Mouse (Mus musculus) gastrocnemius, adult 8-10 months (tissue): ENCODE results near the gene Mov10l1. TPM values are rescaled to one million over a fixed set of nuclear protein-coding genes. Genes with fewer than 3 reads are reported as not detected.

Source experiments
- DNase-seq, 2 experiments: peaks; one replicate each; pipeline ENCODE4 v3.0.0; 2022; ENCODE audit warnings: low spot score in 2 of 2
- total RNA-seq, 4 experiments: library from RNA; stranded (reverse); gene quantifications; 2 replicates each; pipeline ENCODE4 v1.2.4; 2022

The Mov10l1 gene
- total RNA-seq, 4 experiments from 2014 or later, result not detected

- DNase-seq, result no peak
These were observed 25.1 kb downstream of the Mov10l1 start for GRCm38 (mm10) chr15:89007781-89008180.

- no peak for DNase-seq
These were observed 34.0 kb downstream of the Mov10l1 start for GRCm38 (mm10) chr15:89016722-89017121.

DNA sequence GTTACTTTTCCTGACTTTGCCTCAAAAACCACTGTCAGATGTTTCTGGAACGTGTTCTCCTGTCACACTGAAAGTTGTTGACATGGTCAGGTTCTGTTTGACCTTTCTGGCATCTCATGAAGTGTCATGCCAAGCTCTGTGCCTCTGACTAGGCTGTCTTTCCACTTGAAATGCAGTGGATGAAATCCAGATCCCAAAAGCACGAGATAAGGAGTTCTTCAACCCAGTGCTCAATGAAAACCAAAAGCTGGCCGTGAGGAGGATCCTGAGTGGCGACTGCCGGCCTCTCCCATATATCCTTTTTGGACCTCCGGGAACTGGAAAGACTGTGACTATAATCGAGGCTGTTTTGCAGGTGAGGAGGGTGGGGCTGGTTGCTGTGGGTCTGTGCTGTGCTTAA is 37.4 kb downstream of the Mov10l1 start:
- no peak for DNase-seq

- DNase-seq, result no peak
These were observed 37.8 kb downstream of the Mov10l1 start for GRCm38 (mm10) chr15:89020492-89020891.

- DNase-seq, result no peak
These were observed 61.7 kb downstream of the Mov10l1 start for GRCm38 (mm10) chr15:89044381-89044780.

DNA sequence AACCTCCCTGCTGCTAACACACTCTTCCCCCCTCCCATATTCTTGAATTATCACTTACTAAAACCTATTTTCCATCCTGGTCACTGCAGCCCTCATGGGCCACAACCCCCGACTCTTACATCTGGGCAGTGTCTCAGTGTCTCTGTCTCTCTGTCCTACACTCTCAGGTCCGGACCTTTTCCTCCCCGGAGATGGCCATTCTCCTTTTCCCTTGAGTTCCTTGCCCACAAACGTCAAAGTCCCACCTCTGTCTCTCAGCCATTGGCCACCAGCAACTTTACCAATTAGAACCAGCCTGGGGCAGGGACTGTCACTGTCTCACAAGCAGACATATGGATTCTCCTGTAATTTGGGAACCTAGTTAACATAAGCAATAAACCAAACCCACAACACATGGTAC is 63.6 kb downstream of the Mov10l1 start:
- no peak for DNase-seq

- DNase-seq, result no peak
These were observed 72.0 kb downstream of the Mov10l1 start for GRCm38 (mm10) chr15:89054666-89055065.

DNA sequence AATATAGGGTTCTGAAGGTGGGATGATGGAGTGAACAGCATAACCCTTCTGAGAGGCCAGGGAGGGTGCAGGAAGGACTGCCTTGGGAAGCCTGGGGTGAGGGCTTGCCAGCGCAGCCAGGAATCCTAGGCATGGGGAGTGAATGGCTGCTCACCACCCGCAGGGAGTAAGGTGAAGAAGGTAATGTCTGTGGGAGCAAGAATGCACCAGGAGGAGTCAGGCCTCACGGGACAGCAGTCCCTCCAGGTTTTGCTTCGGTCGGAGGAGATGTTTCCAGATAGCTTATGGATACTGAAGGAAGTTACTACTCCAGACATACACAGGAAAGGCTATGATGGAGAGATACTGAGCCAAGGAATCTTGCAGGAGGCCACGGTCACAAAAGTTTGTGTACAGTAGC is 76.0 kb downstream of the Mov10l1 start:
- no peak for DNase-seq

- DNase-seq, result no peak
These were observed 76.6 kb downstream of the Mov10l1 start, which contains the start of gene Panx2 for GRCm38 (mm10) chr15:89059161-89059931. Gene Panx2, plus strand, starts transcription at chr15:89059734.

GRCm38 (mm10) chr15:89060032-89060681 is 77.4 kb downstream of the Mov10l1 start:
- no peak for DNase-seq

DNA sequence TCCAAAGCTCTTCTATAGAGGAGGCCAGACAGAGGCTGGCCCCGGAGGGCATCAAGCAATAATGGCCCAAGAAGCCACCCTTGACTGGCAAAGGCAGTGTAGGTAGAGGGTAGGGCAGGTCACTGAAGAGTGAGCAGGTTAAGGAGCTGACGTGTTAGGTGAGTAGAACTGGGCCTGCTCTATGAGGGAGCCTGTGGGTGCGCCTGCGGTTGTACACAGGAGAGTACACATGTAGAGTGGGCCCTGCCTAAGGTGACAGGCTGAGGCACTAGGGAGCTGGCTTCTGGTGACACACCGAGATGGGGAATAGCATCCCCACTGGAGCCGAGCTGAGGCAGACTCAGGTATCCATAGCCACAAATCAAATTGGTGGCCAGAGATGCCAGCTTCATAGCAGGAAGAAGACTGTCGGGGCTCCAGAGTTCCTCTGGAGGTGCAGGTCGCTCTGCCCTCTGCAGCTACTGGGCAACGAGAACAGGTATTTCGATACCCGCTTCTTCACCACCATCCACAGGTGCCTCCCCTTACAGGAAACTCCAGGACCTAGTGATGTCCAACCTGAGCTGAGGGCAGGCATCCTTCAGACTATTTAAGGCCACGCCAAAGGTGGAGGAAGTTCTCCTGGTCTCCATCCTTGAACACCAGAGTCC is 78.2 kb downstream of the Mov10l1 start:
- no peak for DNase-seq

GRCm38 (mm10) chr15:89061761-89062517 is 79.2 kb downstream of the Mov10l1 start:
- DNase-seq, result no peak

- no peak for DNase-seq
These were observed 79.8 kb downstream of the Mov10l1 start for GRCm38 (mm10) chr15:89062518-89062910.

- no peak for DNase-seq
These were observed 80.3 kb downstream of the Mov10l1 start for GRCm38 (mm10) chr15:89063001-89063400.

GRCm38 (mm10) chr15:89063536-89063935 is 80.8 kb downstream of the Mov10l1 start:
- no peak for DNase-seq

DNA sequence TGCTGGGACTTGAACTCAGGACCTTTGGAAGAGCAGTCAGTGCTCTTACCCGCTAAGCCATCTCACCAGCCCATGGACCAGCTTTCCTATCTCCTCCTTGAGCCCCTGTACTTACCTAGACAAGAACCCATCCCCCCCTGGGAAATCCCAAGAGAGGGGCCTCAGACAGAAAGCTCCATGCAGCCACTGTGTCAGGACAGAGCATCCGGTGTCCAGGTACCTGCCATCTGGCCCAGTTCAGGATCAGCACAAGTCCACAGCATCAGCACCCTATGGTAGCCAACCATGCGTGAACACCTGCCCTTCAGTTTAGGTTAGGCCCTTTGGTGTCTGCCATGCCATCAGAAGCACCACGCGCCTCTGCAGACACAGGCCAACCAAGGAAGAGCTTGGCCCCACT is 82.2 kb downstream of the Mov10l1 start:
- no peak for DNase-seq

- no peak for DNase-seq
These were observed 84.9 kb downstream of the Mov10l1 start for GRCm38 (mm10) chr15:89067609-89068008.

DNA sequence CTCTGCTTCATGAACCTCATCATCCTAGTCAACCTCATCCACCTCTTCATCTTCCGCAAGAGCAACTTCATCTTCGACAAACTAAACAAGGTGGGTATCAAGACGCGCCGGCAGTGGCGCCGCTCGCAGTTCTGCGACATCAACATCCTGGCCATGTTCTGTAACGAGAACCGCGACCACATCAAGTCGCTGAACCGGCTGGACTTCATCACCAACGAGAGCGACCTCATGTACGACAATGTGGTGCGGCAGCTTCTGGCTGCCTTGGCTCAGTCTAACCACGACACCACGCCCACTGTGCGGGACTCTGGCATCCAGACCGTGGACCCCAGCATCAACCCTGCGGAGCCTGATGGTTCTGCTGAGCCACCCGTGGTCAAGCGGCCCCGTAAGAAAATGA is 85.5 kb downstream of the Mov10l1 start:
- no peak for DNase-seq

DNA sequence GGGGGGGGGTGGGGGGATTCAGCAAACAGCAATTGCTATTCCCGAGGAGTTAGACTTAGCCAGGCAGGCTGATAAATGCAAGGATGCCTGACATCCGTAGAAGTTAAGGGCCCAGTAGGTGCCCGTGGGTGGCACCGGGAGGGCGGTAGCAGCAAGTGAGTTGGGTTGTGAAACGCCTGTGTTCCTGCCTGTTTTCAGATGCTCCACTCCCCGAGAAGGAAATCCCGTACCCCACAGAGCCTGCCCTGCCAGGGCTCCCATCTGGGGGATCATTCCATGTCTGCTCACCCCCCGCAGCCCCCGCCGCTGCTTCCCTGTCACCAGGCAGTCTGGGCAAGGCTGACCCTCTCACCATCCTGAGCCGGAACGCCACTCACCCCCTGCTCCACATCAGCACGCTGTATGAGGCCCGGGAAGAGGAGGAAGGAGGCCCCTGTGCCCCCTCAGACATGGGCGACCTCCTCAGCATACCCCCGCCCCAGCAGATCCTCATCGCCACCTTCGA is 86.7 kb downstream of the Mov10l1 start:
- DNase-seq, result no peak

DNA sequence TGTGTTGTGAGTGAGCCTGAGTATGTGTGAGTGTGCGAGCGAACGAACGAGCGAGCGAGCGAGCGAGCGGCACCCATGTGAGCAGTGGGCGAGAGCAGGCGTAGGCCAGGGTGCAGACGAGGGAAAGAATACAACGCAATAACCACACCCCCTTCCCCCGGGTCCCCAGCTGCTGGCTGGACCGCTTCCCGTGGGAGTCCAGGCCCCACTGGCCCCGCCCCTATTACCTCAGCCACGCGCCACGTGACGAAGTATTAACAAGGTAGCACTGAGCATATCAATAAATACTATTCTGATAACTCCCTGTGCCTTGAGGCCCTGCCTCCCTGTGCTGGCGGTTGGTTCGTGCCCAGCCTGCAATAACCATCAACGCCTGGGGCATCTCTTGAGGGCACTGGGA is 87.9 kb downstream of the Mov10l1 start:
- DNase-seq, result no peak

DNA sequence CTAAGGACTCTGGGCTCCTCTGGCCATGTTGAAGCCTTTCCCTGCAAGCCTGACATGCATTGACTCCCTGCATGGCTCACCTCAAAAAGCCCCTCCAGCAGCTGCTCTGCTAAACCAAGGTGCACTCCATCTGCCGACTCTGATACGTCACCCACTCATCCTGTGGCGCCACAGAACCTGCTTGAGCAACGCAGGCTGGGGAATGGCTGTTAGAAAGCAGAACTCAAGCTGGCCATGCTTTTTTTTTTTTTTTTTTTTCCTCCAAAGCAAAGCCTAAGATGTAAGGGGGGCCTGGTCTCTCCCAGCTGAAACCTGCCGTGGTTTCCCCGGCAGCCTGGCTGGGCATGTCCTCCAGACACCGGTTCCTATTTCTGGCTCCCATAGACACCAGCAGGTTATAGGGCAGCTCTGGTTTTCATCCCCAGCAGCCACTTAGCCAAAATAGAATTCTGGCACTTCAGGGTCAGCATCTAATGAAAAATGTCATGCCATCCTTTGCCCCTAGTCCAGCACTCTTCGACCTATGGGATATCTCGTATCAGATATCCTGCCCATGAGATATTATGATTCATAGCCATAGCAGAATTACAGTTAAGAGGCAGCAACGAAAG is 91.4 kb downstream of the Mov10l1 start:
- no peak for DNase-seq
